Mouse (Mus musculus) hindbrain, postnatal 0 days (tissue): ENCODE measurements around the gene Fndc3b. TPM values are rescaled to one million over a fixed set of nuclear protein-coding genes. Genes with fewer than 3 reads are reported as not detected.
A peak's percentile ranks its signal among the peaks of the same experiment; 100 is the strongest.
"Not testable (repeated sequence)": the region's sequence is repeated elsewhere in the genome, so short reads cannot be mapped to it uniquely, and the experiment has no call there.

ENCODE experiments used
- ATAC-seq: fragments of 200-750 bp; cut with Nextera tagmentation; 2 replicates; pipeline ENCODE4 v1.8.0; 2017; ENCODE audit warnings: mild to moderate bottlenecking, moderate TSS enrichment, moderate library complexity
- DNase-seq: peaks from one replicate; pipeline ENCODE4 v3.0.0-alpha.2; 2015; ENCODE audit warnings: low spot score
- H3K27ac ChIP-seq: fragments of 300-500 bp; sonication (generic); 2 replicates; pipeline ENCODE4 v1.5.1; 2014; ENCODE audit warnings: mild to moderate bottlenecking
- H3K27me3 ChIP-seq: fragments of 300-500 bp; sonication (generic); 2 replicates; pipeline ENCODE4 v1.6.1; 2014; ENCODE audit warnings: low read length, mixed read lengths; ENCODE audit not compliant: insufficient read depth
- H3K36me3 ChIP-seq: fragments of 300-500 bp; sonication (generic); 2 replicates; pipeline ENCODE4 v1.6.1; 2014; ENCODE audit warnings: low read length, mixed read lengths; ENCODE audit not compliant: insufficient read depth
- H3K4me1 ChIP-seq: fragments of 300-500 bp; sonication (generic); 2 replicates; pipeline ENCODE4 v1.6.1; 2014; ENCODE audit warnings: antibody characterized with exemption, low read length, mixed read lengths; ENCODE audit not compliant: insufficient read depth
- H3K4me2 ChIP-seq: fragments of 300-500 bp; sonication (generic); 2 replicates; pipeline ENCODE4 v1.6.1; 2014; ENCODE audit warnings: low read depth, mild to moderate bottlenecking, low read length, moderate library complexity, mixed read lengths
- H3K4me3 ChIP-seq: fragments of 300-500 bp; sonication (generic); 2 replicates; pipeline ENCODE4 v1.5.1; 2014; ENCODE audit warnings: low read length
- H3K9ac ChIP-seq: fragments of 300-500 bp; sonication (generic); replicated peaks from 2 replicates; pipeline ENCODE4 v1.6.1; 2014; ENCODE audit warnings: mild to moderate bottlenecking, low read length, moderate library complexity, mixed read lengths
- H3K9me3 ChIP-seq: fragments of 300-500 bp; sonication (generic); 2 replicates; pipeline ENCODE4 v1.6.1; 2016; ENCODE audit warnings: low read length, mixed read lengths
- CTCF ChIP-seq: IDR thresholded peaks from 2 replicates; pipeline ENCODE4 v1.5.1; 2016; ENCODE audit warnings: antibody characterized with exemption, control low read depth, low read depth
- WGBS: fragments of 180-500 bp; shearing (Covaris S2); extraction: QIAGEN DNeasy Blood & Tissue Kit; methylation state at CpG from one replicate; pipeline ENCODE4 v1.1.7; 2014; 5-methylcytosine and 5-hydroxymethylcytosine counted together
- polyA plus RNA-seq: library from polyadenylated mRNA; unstranded; fragments of >200 nt; fragmentation: Nextera tagmentation; extraction: Ambion mirVana; gene quantifications from 2 replicates; pipeline ENCODE4 v1.2.1, GENCODE M21; 2015
- total RNA-seq: library from RNA; depleted of rRNA; stranded (reverse); fragments of >200 nt; gene quantifications from 2 replicates; pipeline ENCODE4 v1.2.3, GENCODE M21; 2014

Gene Fndc3b
- total and polyA plus RNA-seq, 2 experiments from 2014 or later, result 4.6 to 16.0 TPM

DNA sequence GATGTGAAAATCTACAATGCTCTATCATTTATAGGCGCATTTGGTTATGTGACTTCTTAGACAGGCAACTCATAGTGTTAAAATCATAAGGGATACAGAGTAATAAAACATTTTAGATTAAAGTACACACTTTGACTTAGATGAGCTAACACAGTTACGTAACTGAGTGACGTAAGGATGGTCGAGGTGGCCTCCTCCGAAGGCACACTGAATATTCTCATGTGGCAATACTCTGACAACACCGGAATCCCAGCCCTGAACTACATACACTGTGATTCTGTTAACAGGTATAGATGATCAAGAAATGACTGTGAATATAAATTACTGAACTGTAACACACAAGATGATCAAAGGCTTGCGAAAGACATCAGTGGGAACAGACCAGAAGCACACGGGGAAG lies 292.5 kb downstream of the Fndc3b start:
- Histone ChIP-seq H3K27me3 (no peaks in the 10 kb centered on the region), H3K4me3 (no peak overlapping the region), H3K27ac (no peak overlapping the region), H3K4me1 (no peaks in the 10 kb centered on the region), H3K9me3 (no peaks in the 10 kb centered on the region), H3K9ac (no peak overlapping the region), H3K4me2 (no peak overlapping the region), H3K36me3 (0 out of 2 replicates have a peak, but pooled peaks cover 3% of the 10 kb centered on the region)
- DNase-seq (no peak), ATAC-seq (no peak)
- WGBS, result 97% methylated on average over 8 of the region's 8 CpGs
- no peak for TF ChIP-seq CTCF

DNA sequence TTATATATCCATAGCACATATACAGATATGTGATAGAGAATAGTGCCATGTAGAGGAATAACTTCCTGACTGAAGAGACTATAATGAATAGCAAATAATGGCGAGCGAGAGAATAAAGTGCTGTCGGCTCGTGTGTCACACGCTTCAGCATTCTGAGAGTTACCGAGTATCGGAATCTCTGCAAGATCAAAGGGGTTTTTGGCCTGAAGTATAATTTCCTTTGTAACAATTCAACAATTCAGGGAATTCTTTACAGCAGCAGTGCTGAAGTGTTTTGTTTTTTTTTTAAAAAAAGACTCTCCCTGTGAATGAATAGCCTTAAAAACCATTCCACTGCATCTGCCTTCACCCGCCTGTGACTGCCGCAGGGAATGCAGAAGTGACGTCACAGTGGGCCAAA lies 294.3 kb downstream of the Fndc3b start:
- TF ChIP-seq CTCF, result no peak
- 65% methylated on average over 10 of the region's 10 CpGs for WGBS
- ATAC-seq, result no peak

GRCm38 (mm10) chr3:27413566-27413965 lies 297.5 kb downstream of the Fndc3b start:
- Histone ChIP-seq H3K4me1 (no peaks in the 10 kb centered on the region), H3K9ac (no peak overlapping the region), H3K9me3 (no peaks in the 10 kb centered on the region), H3K27me3 (no peaks in the 10 kb centered on the region), H3K36me3 (no peaks in the 10 kb centered on the region), H3K4me3 (no peak overlapping the region), H3K27ac (no peak overlapping the region), H3K4me2 (no peak overlapping the region)
- ATAC-seq (no peak), DNase-seq (no peak)
- no peak for TF ChIP-seq CTCF
- WGBS, result 79% methylated on average over 3 of the region's 3 CpGs

More for the DNA sequence above, 294.3 kb downstream of the Fndc3b start:
- no peak overlapping the region for H3K9ac ChIP-seq
- no peak overlapping the region for H3K4me2 ChIP-seq
- H3K4me1 ChIP-seq, result no peaks in the 10 kb centered on the region
- no peak for DNase-seq
- no peak overlapping the region for H3K27ac ChIP-seq
- no peaks in the 10 kb centered on the region for H3K27me3 ChIP-seq
- no peaks in the 10 kb centered on the region for H3K36me3 ChIP-seq
- H3K4me3 ChIP-seq, result no peak overlapping the region
- H3K9me3 ChIP-seq, result no peaks in the 10 kb centered on the region

DNA sequence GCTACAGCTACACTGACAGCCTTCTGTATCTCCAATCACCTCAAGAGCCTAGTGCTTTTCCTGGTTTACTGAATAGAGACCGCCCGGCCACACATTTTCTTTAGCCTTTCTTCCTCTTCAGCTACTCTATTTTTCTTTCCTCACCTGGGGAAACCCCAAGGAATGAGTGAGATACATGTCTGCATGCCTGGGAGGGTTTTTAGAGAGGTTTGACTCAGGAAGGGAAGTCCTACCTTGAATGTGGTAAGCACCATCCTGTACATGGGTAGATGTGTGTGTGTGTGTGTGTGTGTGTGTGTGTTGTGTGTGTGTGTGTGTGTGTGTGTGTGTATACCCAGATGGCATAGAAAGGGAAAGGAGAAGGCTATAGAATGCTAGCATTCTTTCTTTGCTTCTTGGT lies 299.8 kb downstream of the Fndc3b start:
- H3K9me3 ChIP-seq, result no peaks in the 10 kb centered on the region
- H3K36me3 ChIP-seq, result no peaks in the 10 kb centered on the region
- no peak for DNase-seq
- no peak overlapping the region for H3K4me2 ChIP-seq
- 94% methylated on average over 2 of the region's 2 CpGs for WGBS
- H3K27ac ChIP-seq, result no peak overlapping the region
- H3K4me3 ChIP-seq, result no peak overlapping the region
- H3K4me1 ChIP-seq, result no peaks in the 10 kb centered on the region
- H3K9ac ChIP-seq, result no peak overlapping the region
- TF ChIP-seq CTCF, result no peak
- ATAC-seq, result no peak
- H3K27me3 ChIP-seq, result no peaks in the 10 kb centered on the region

GRCm38 (mm10) chr3:27408564-27408963 lies 302.5 kb downstream of the Fndc3b start:
- 41% methylated on average over 2 of the region's 2 CpGs for WGBS
- H3K9me3 ChIP-seq, result no peaks in the 10 kb centered on the region

GRCm38 (mm10) chr3:27406440-27406839 lies 304.7 kb downstream of the Fndc3b start:
- Histone ChIP-seq H3K27me3 (no peaks in the 10 kb centered on the region), H3K9me3 (no peaks in the 10 kb centered on the region), H3K9ac (no peak overlapping the region), H3K4me1 (no peaks in the 10 kb centered on the region), H3K27ac (no peak overlapping the region), H3K4me3 (no peak overlapping the region), H3K4me2 (no peak overlapping the region), H3K36me3 (no peaks in the 10 kb centered on the region)
- ATAC-seq, result no peak
- no peak for TF ChIP-seq CTCF
- DNase-seq, result no peak
- 89% methylated on average over 3 of the region's 3 CpGs for WGBS

More at GRCm38 (mm10) chr3:27408564-27408963, 302.5 kb downstream of the Fndc3b start:
- DNase-seq (peak; percentile 28), ATAC-seq (no peak)
- H3K9ac ChIP-seq, result no peak overlapping the region
- H3K4me1 ChIP-seq, result no peaks in the 10 kb centered on the region
- no peaks in the 10 kb centered on the region for H3K27me3 ChIP-seq
- H3K36me3 ChIP-seq, result no peaks in the 10 kb centered on the region
- no peak overlapping the region for H3K27ac ChIP-seq
- H3K4me2 ChIP-seq, result no peak overlapping the region
- no peak for TF ChIP-seq CTCF
- H3K4me3 ChIP-seq, result no peak overlapping the region

DNA sequence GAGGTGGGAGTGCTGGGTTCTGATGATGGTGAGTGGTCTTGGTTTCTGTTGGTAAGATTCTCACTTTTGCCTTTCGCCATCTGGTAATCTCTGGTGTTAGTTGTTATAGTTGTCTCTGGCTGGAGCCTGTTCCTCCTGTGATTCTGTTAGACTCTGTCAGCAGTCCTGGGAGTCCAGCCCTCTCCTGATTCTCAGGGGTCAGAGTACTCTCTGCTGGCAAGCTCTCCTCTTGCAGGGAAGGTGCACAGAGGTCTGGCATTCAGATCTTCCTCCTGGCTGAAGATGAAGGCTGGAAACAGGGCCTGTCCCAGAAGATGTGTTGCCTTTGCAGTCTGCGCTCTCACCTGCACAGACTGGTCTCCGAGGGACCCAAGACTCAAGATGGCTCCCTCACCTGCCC lies 310.1 kb downstream of the Fndc3b start:
- not testable (repeated sequence) for H3K27me3 ChIP-seq, H3K9ac ChIP-seq, H3K27ac ChIP-seq, H3K36me3 ChIP-seq, H3K4me3 ChIP-seq, H3K4me2 ChIP-seq, H3K4me1 ChIP-seq, ATAC-seq, H3K9me3 ChIP-seq, DNase-seq
- WGBS, result 93% methylated on average over 3 of the region's 3 CpGs
